Mouse (Mus musculus): ENCODE data around the gene Irak3.
A peak's percentile ranks its signal among the peaks of the same experiment; 100 is the strongest.
"Not testable (repeated sequence)": the region's sequence is repeated elsewhere in the genome, so short reads cannot be mapped to it uniquely, and the experiment has no call there.

Gene Irak3

GRCm38 (mm10) chr10:120160533-120160932 lies 41.4 kb downstream of the Irak3 start:
- DNase-seq, result no peak

DNA sequence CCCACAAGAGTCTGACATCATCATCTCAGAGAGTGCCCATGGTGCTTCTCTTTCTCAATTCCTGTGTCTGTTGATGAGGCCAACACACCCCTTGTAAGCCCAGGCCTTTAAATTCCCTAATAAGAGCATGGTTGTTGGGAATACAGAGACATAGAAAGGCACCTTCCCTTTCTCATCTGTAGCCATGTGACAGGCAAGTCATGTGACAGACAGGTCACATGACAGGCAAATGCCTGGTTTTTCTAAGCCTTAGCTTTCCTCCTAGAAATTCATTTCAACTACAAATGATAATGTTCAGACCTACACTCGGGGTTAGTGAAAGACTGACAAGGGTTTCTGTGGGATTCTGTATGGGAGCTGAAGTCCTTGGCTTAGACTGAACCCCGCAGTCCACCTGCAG lies 48.0 kb downstream of the Irak3 start:
- DNase-seq, result no peak

DNA sequence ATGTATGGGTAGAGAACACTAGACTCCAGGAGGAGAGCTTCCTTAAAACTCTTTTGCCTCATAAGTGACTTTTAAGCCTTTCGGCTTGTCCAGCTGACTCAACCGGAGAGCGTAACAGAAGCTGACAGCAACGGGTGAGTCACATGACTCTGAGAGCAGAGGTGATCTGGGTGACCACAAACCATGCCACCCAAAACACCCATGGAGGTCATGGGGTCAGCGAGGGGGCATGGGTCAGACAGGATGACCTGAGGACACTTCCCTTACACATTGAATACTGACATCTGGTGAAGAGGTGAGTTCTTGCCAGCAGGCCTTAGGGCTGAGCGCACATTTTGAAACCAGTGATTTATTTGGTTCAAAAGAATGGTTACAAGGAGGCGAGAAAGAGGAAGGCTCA lies 50.3 kb downstream of the Irak3 start:
- DNase-seq, result no peak

DNA sequence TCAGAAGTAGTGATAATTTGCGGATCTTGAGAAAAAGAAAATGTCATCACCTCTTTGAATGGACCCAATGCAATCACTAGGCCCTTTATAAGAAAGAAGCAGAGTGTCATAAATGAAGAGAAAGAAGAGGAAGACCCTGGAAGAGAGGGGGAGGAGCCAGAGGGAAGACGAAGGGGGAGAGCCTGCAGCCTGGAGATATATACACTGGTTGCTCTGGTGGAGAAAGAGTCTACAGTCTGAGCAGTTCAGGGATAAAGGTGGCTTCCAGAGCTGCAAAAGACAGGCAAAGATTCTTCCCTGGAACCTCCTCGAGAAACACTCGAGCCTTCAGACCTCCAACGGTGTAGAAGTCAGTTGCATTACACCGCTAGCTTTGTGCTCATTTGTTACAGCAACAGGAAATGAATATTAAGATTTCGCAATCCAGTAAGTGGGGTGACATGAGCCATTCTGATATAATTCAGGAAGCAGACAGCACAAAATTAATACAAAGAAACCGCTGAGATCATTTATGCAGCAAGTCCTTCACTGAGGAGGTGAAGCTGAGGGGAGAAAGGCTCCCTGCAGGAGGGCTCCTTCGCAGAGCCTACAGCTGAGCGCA lies 60.9 kb downstream of the Irak3 start:
- DNase-seq, result no peak

DNA sequence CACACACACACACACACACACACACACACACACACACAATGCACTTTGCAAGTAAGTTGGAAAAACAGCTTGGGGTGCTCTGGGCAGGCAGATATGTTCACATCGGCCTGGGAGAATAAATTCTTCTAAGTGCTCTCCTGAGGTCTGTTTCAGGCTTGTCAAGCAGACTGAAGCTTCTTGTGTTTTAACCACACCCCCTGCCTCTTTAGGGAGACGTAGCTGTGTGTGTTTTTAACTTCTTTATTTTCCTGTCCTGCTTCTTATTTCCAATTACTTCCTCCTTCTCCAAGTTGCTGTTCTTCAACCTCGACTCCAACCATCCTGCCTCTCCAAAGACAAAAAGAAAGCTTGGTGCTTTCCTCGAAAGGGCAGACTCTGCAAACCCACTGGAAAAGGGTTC lies 61.7 kb downstream of the Irak3 start:
- DNase-seq, result no peak

DNA sequence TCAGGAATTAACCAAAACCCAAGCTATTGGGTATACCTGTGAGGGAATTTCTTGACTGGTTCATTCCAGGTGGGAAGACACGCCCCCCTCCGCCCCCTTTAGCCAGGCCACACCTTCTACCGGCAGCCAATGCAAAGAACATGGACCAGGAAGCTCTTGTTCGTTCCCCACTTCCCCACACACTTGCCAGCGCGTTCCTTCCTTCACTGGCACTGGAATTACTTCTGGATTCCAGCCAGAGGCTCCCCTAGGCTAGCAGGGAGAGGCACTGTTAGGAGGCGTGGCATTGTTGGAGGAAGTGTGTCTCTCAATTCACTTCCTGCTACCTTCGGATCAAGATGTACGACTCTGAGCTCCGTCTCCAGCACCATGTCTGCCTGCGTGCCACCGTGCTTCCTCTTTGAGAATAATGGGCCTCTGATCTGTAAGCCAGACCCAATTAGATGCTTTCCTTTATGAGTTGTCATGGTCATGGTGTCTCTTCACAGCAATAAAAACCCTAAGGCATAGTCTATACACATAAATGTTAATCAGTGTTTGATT lies 65.8 kb downstream of the Irak3 start:
- no peak for DNase-seq

- DNase-seq, result no peak
Measured at GRCm38 (mm10) chr10:120133697-120134096, 68.2 kb downstream of the Irak3 start.

- no peak for DNase-seq
Measured at GRCm38 (mm10) chr10:120130621-120131020, 71.3 kb downstream of the Irak3 start.

DNA sequence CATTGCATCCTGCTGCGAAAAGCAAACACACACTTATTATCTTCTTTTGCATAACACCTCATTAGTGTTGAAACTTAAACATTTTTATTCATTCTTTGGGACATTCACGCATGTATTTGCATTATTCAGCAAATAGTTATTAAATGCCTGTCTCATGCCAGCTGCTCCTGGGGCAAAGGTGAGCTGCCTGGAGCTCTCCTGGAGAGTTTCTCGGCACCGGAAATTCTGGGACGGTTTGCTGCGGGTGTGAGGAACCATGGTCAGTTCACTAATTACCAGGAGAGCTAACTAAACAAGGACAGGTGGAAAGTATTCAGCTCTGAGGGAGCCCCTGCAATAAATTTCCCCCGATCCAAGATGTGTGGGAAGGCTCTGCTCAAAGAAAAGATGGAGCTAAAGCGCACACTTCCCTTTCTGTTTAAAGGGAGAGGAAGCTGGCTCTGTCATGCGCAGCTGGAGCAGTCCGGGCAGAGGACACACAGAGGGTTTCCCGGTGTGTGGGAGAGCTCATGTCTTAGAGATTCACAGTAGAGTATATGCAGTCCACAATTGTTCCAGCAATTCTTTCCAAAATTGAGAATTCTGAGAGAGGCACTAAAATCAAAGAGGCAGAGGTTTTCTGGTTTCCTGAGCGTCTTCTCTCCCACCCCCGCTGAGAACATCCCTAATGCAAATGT lies 73.2 kb downstream of the Irak3 start:
- DNase-seq, result no peak

GRCm38 (mm10) chr10:120125465-120125857 lies 76.5 kb downstream of the Irak3 start:
- DNase-seq, result no peak

DNA sequence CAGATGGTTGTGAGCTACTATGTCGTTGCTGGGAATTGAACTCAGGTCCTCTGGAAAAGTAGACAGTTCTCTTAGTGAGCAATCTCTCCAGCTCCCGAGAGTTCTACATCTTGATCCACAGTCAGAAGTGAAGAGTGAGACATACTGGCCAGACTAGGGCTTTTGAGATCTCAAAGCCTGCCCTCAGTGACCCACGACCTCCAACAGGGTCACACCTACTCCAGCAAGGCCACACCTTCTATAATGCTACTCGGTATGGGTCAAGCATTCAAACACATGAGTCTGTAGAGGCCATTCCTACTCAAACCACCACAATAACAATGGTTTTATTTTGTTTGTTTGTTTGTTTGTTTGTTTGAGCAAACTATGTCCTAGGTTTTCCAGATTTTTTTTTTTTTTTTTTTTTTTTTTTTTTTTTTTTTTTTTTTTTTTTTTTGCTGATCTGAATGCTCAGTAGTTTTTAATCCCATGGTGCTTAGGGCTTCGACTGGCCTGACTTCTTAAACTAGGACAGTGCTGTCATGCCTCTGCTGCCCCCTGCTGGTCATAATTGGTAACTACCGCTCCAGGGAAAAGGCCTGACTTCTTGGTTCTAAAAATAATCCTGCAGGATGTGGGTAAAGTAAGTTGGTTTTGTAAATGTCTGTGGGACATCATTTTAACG lies 77.0 kb downstream of the Irak3 start:
- DNase-seq, result peak; percentile 51

- no peak for DNase-seq
Measured at GRCm38 (mm10) chr10:120123721-120124120, 78.2 kb downstream of the Irak3 start.

DNA sequence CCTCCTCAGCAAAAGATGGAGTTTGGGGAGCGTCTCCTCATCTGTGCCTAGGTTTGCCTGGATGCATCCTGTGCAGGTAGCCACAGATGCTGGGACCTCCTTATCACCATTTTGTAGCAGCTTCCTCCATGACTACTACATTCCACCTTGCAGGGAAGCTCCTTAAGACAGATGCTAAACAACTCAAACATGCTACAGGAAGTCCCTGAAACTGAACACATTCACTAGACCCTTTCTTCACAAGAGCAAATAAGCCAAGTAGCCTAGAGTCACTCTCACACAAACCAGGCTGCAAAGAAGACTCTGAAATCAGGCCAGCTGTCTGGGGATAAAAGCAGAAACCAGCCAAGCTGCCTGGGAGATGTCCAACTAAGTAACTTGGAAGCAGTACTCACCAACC lies 86.7 kb downstream of the Irak3 start:
- DNase-seq, result no peak

GRCm38 (mm10) chr10:120114493-120114892 lies 87.4 kb downstream of the Irak3 start:
- DNase-seq, result no peak

DNA sequence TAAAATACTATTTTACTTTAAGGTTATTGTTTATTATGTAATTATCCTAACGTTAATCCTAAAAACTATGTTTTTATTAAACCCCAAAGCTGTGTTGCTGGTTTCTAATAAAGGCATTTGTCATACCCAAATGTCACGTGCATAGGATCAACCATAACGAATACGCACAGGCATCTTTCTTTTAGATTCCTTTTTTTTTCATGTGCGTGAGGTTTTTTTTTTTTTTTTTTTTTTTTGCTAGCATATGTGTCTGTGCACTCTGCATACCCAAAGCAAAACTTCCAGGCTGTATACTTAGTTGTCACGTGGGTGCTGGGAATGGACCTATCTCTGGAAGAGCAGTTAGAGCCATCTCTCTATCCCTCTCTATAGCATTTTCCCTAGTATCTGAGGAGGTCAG lies 88.0 kb downstream of the Irak3 start:
- no peak for DNase-seq

- not testable (repeated sequence) for DNase-seq
Measured at GRCm38 (mm10) chr10:120113482-120113881, 88.4 kb downstream of the Irak3 start.

GRCm38 (mm10) chr10:120112507-120113396 lies 89.2 kb downstream of the Irak3 start, which contains the start of gene Helb:
TSS of gene Helb (minus strand) at chr10:120112987.
- DNase-seq, result peak; percentile 94

GRCm38 (mm10) chr10:120111691-120112319 lies 90.1 kb downstream of the Irak3 start:
- DNase-seq, result no peak

DNA sequence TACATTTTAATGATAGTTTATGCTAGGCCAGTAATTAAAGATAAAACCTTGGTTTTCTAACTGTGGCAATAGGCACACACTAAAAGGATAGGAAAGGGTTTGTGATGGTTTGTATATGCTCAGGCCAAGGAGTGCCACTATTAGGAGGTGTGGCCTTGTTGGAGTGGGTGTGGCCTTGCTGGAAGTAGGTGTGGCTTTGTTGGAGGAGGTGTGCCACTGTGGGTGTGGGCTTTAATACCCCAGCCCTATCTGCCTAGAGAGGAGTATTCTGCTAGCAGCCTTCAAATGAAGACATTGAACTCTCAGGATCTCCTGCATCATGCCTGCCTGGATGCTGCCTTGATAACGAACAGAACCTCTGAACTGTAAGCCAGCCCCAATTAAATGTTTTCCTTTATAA lies 101.1 kb downstream of the Irak3 start:
- no peak for DNase-seq

- DNase-seq, result no peak
Measured at GRCm38 (mm10) chr10:120097564-120097963, 104.4 kb downstream of the Irak3 start.

DNA sequence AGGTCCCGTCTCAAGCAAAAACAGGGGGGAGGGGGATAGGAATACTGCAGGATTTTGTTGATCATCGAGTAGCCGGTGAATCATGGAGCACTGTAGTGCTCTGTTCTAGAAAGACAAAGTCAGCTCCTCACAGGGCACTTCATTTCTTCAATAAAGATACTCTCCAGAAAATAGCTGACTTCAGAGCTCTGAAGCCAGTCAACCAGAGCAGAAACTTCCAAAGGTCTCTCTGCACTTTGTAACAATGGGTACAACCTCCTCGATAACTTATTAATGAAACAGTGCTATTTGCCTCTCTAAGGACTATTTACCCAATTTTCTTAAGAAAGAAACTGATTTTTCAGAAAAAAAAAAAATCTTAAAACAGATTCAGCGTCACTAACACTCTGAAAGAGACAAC lies 106.2 kb downstream of the Irak3 start:
- DNase-seq, result no peak

DNA sequence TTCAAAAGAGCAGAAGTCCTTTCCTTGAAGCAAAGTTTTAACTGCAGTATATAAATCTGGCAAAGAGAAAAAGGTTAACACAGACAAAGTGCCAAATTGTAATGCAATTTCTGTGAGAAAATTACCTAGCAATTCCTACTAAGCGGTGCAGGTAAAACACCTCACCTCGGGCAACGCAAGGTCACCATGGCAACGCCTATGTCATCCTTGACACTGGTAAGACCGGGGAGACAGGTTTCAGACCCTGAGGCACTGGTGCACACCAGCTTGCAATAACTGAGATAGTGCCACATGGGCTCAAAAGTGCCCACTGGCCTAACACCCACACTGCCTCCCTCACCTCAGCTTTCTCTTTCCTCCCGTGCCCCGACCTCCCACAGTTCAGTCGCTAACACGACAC lies 106.8 kb downstream of the Irak3 start:
- DNase-seq, result no peak

GRCm38 (mm10) chr10:120092548-120092947 lies 109.4 kb downstream of the Irak3 start:
- no peak for DNase-seq

All from cerebellum, adult 11-12 months (tissue).